Mouse (Mus musculus) E14TG2a.4 (cell line): ENCODE measurements around the gene Il1f9.
"Not testable (repeated sequence)": the region's sequence is repeated elsewhere in the genome, so short reads cannot be mapped to it uniquely, and the experiment has no call there.

Experiments used
- CTCF ChIP-seq: conservative IDR thresholded peaks from 2 replicates; pipeline ENCODE4 v1.5.1; 2014; ENCODE audit warnings: low read length
- POU5F1 ChIP-seq: IDR thresholded peaks from 2 replicates; pipeline ENCODE4 v1.6.1; 2014; ENCODE audit warnings: low read length, borderline replicate concordance

GRCm38 (mm10) chr2:24182423-24183147, 3.7 kb upstream of the Il1f9 start:
- not testable (repeated sequence) for TF ChIP-seq CTCF, POU5F1
